Comparison of ENCODE assay signal across 7 mouse cellular contexts in genomic region chr7:107555906-107556305, GRCm38 (mm10). TPM values are rescaled to one million over a fixed set of nuclear protein-coding genes. Genes with fewer than 3 reads are reported as not detected.
DNase-seq lines count a peak whose midpoint lies in the region; ATAC-seq and TF ChIP-seq lines count a peak whose summit lies in the region.

No protein-coding gene starts in this region.

- no peak for ATAC-seq in activated CD4-positive, CD25-positive, alpha-beta regulatory T cell, adult 4 months

- WGBS in thymus, adult 2 months, result 92% methylated on average over 3 of the region's 3 CpGs

- DNase-seq in kidney, adult 9 months, result peak; percentile 32
- no peak for DNase-seq in kidney, adult 11 months
- peak; percentile 23 for DNase-seq in thymus, adult 2 months
- no peak for DNase-seq in thymus, postnatal 0 days (ENCODE audit: low spot score)
- peak; percentile 43 for DNase-seq in cerebellum, adult 8-10 months
- no peak for DNase-seq in embryo, embryonic 10 days (ENCODE audit: low spot score)

- no peaks in the 10 kb centered on the region for H3K27me3 ChIP-seq in thymus, adult 2 months (ENCODE audit: control insufficient read depth, insufficient read depth, low read length)

- no peak overlapping the region for H3K4me3 ChIP-seq in thymus, adult 2 months (ENCODE audit: control insufficient read depth, insufficient read depth, low read length)

- no peaks in the 10 kb centered on the region for H3K4me1 ChIP-seq in thymus, adult 2 months (replicated peaks; ENCODE audit: control insufficient read depth, insufficient read depth, low read length)

- TF ChIP-seq CTCF in thymus, adult 2 months (IDR thresholded peaks at IDR 0.05; ENCODE audit: borderline replicate concordance, control insufficient read depth, extremely low read depth, insufficient read depth, low read length, poor library complexity), result no peak

- no peaks in the 10 kb centered on the region for H3K36me3 ChIP-seq in thymus, adult 2 months (ENCODE audit: control insufficient read depth, insufficient read depth, low read length)

- TF ChIP-seq POLR2A in thymus, adult 2 months (IDR thresholded peaks at IDR 0.05; ENCODE audit: control insufficient read depth, extremely low read depth, insufficient read depth, low read length, poor library complexity), result no peak

- no peak overlapping the region for H3K27ac ChIP-seq in thymus, adult 2 months (ENCODE audit: control insufficient read depth, insufficient read depth, low read length)

RNA-seq across cellular contexts. Expression of gene Olfml1, which starts 11.3 kb away (rescaled TPM):
- polyA plus RNA-seq in thymus, adult 2 months (2012; rRNA removed), result 2.7 and 4.2 TPM in 2 replicates
- polyA plus RNA-seq in thymus, postnatal 0 days (2015; fragmentation: Nextera tagmentation; extraction: Ambion mirVana), result 12.7 and 14.3 TPM in 2 replicates
- polyA plus RNA-seq in activated CD4-positive, CD25-positive, alpha-beta regulatory T cell, adult 4 months (2017; shearing (Covaris generic)), result not detected

RNA-seq across cellular contexts. Expression of gene Ppfibp2, which starts 39.1 kb away (rescaled TPM):
- 3.9 and 5.6 TPM in 2 replicates for polyA plus RNA-seq in thymus, adult 2 months (2012; rRNA removed)
- polyA plus RNA-seq in thymus, postnatal 0 days (2015; fragmentation: Nextera tagmentation; extraction: Ambion mirVana), result 2.4 and 3.0 TPM in 2 replicates
- under 1 TPM; 0.31 to 0.44 TPM for polyA plus RNA-seq in activated CD4-positive, CD25-positive, alpha-beta regulatory T cell, adult 4 months (2017; shearing (Covaris generic))

Comparison
In these comparisons a context has a peak if more than half of its experiments do, and no peak if none do; other contexts are left out.
1. DNase-seq: peak in kidney, adult 9 months (single experiment), thymus, adult 2 months (single experiment) and cerebellum, adult 8-10 months (single experiment); none in kidney, adult 11 months (single experiment), thymus, postnatal 0 days (single experiment) and embryo, embryonic 10 days (single experiment).